Mouse (Mus musculus) limb, embryonic 14.5 days (tissue): ENCODE data around the gene Acer1. TPM values are rescaled to one million over a fixed set of nuclear protein-coding genes. Genes with fewer than 3 reads are reported as not detected.

Source experiments
- ATAC-seq: fragments of 200-750 bp; cut with Nextera tagmentation; 2 replicates; pipeline ENCODE4 v1.8.0; 2017; ENCODE audit warnings: low read depth, moderate number of reproducible peaks, moderate TSS enrichment; ENCODE audit not compliant: low FRiP score
- DNase-seq: peaks from one replicate; pipeline ENCODE4 v3.0.0-alpha.2; 2015; ENCODE audit warnings: low spot score
- H3K27ac ChIP-seq: fragments of 300-500 bp; sonication (generic); replicated peaks from 2 replicates; pipeline ENCODE4 v1.5.1; 2014; ENCODE audit warnings: low read depth, mild to moderate bottlenecking, low read length, moderate library complexity, mixed read lengths
- H3K27me3 ChIP-seq: fragments of 300-500 bp; sonication (generic); 2 replicates; pipeline ENCODE4 v1.6.1; 2014; ENCODE audit warnings: low read length, mixed read lengths; ENCODE audit not compliant: control insufficient read depth, insufficient read depth
- H3K36me3 ChIP-seq: fragments of 300-500 bp; sonication (generic); 2 replicates; pipeline ENCODE4 v1.6.1; 2014; ENCODE audit warnings: mild to moderate bottlenecking, low read length, moderate library complexity, mixed read lengths; ENCODE audit not compliant: control insufficient read depth, insufficient read depth
- H3K4me1 ChIP-seq: fragments of 300-500 bp; sonication (generic); 2 replicates; pipeline ENCODE4 v1.6.1; 2014; ENCODE audit warnings: antibody characterized with exemption, low read length, mixed read lengths; ENCODE audit not compliant: control insufficient read depth, insufficient read depth
- H3K4me2 ChIP-seq: fragments of 300-500 bp; sonication (generic); replicated peaks from 2 replicates; pipeline ENCODE4 v1.6.1; 2014; ENCODE audit warnings: low read depth, mild to moderate bottlenecking, low read length, moderate library complexity; ENCODE audit not compliant: severe bottlenecking
- H3K4me3 ChIP-seq: fragments of 300-500 bp; sonication (generic); replicated peaks from 2 replicates; pipeline ENCODE4 v1.5.1; 2014; ENCODE audit warnings: low read length
- H3K9ac ChIP-seq: fragments of 300-500 bp; sonication (generic); 2 replicates; pipeline ENCODE4 v1.6.1; 2014; ENCODE audit warnings: mild to moderate bottlenecking, low read depth, low read length, moderate library complexity; ENCODE audit not compliant: severe bottlenecking
- H3K9me3 ChIP-seq: fragments of 300-500 bp; sonication (generic); 2 replicates; pipeline ENCODE4 v1.6.1; 2016; ENCODE audit warnings: low read length; ENCODE audit not compliant: control insufficient read depth
- POLR2A ChIP-seq: fragments of 200-500 bp; IDR thresholded peaks from 2 replicates; pipeline ENCODE4 v1.8.0; 2012; ENCODE audit warnings: inconsistent platforms, mild to moderate bottlenecking, moderate library complexity, borderline replicate concordance; ENCODE audit not compliant: insufficient read depth, insufficient read length; ENCODE audit errors: extremely low read depth
- WGBS: fragments of 180-500 bp; shearing (Covaris S2); extraction: QIAGEN DNeasy Blood & Tissue Kit; methylation state at CpG from one replicate; pipeline ENCODE4 v1.1.7; 2014; 5-methylcytosine and 5-hydroxymethylcytosine counted together
- polyA plus RNA-seq, 2 experiments: library from polyadenylated mRNA; depleted of rRNA in 1 of 2; stranded (reverse) in 1 of 2; unstranded in 1 of 2; fragments of >200 nt; fragmentation: Nextera tagmentation in 1 of 2; extraction: Ambion mirVana in 1 of 2; gene quantifications; 2 replicates each; pipeline versions ENCODE4 v1.2.1 to v1.2.3; 2012 to 2014

Acer1 gene
- polyA plus RNA-seq, 2 experiments, result 1.5 to 5.6 TPM

- TF ChIP-seq POLR2A, result no peak
- no peaks in the 10 kb centered on the region for H3K27me3 ChIP-seq
- no peaks in the 10 kb centered on the region for H3K9me3 ChIP-seq
- no peak overlapping the region for H3K4me3 ChIP-seq
- no peak overlapping the region for H3K27ac ChIP-seq
- H3K4me2 ChIP-seq, result no peak overlapping the region
- no peaks in the 10 kb centered on the region for H3K4me1 ChIP-seq
- DNase-seq, result no peak
- no peaks in the 10 kb centered on the region for H3K36me3 ChIP-seq
- H3K9ac ChIP-seq, result no peak overlapping the region
- 74% methylated on average over 4 of the region's 4 CpGs for WGBS
- no peak for ATAC-seq
Observed at GRCm38 (mm10) chr17:56958667-56959066, 23.3 kb downstream of the Acer1 start.

DNA sequence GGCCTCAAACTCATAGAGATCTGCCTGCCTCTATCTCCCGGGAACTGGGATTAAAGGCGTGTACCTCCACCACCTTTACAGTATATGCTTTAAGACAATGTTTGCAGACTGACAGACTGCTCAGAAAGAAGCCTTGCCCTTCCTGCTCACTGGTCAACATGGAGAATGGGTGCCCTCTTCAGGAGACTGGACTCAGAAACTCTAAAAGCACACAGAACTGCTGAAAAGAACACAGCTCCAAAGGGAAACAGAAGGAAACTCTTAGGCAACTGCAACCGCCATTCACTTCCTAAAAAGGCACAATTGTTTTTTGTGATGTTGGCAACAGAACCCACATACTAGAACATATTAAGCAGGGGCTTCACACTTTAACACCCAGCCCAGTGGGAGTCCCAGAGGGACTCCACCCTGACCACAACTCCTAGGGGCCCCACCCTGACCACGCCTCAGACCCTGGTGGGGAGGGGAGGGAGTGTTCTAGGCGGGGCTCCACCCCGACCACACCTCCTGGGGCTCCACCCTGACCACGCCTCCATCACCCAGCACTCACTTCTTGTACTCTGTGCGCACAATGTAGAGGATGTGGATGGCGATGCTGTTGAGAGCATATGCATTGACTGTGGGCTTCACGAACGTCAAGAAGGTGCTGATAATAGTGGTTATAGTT is 24.0 kb downstream of the Acer1 start:
- no peak for DNase-seq
- Histone ChIP-seq H3K9me3 (no peaks in the 10 kb centered on the region), H3K27me3 (no peaks in the 10 kb centered on the region), H3K4me1 (no peaks in the 10 kb centered on the region), H3K4me2 (no peak overlapping the region), H3K27ac (no peak overlapping the region), H3K36me3 (no peaks in the 10 kb centered on the region), H3K4me3 (no peak overlapping the region), H3K9ac (no peak overlapping the region)
- TF ChIP-seq POLR2A, result no peak
- no peak for ATAC-seq
- WGBS, result 30% methylated on average over 11 of the region's 11 CpGs

DNA sequence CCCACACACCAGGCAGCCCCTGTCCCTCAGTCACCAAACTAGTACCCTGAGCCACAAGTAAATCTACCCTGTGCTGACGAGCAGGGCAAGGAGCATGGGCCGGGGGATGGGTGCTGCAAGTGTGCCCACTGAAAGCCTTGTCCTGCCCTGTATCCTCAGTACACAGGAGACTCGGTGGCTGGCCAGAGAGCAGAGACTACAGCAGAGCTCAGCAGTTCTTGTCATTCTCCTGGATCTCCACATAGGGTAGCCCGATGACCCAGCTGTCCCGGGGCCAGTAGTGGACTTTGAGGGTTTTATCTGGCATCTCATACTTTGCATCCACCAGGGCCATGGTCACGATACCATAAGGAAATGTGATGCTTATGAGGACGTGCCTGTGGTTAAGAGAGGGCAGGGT is 27.1 kb downstream of the Acer1 start:
- ATAC-seq (no peak), DNase-seq (no peak)
- Histone ChIP-seq H3K27ac (no peak overlapping the region), H3K4me2 (no peak overlapping the region), H3K27me3 (no peaks in the 10 kb centered on the region), H3K9me3 (no peaks in the 10 kb centered on the region), H3K4me1 (no peaks in the 10 kb centered on the region), H3K4me3 (no peak overlapping the region), H3K9ac (no peak overlapping the region), H3K36me3 (no peaks in the 10 kb centered on the region)
- TF ChIP-seq POLR2A, result no peak
- WGBS, result 83% methylated on average over 7 of the region's 7 CpGs

DNA sequence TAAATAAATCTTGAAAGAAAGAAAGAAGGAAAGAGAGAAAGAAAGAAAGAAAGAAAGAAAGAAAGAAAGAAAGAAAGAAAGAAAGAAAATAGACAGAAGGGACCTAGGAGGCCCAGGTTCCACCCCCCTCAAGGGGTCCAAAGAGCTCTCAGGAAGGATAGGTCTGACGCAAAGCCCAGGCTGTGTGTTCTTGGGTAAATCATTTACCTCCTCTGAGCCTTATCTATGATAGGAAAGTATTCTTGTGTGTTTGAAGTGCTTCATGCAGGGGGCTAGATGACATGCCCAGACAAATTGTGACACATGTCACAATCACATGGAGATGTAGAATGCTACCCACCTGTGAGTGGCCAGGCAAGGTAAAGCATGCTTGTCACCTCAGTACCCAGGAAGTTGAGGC is 29.3 kb downstream of the Acer1 start:
- H3K36me3 ChIP-seq, result no peaks in the 10 kb centered on the region
- no peak overlapping the region for H3K9ac ChIP-seq
- ATAC-seq (no peak), DNase-seq (no peak)
- no peaks in the 10 kb centered on the region for H3K4me1 ChIP-seq
- no peak overlapping the region for H3K4me3 ChIP-seq
- H3K27me3 ChIP-seq, result no peaks in the 10 kb centered on the region
- no peaks in the 10 kb centered on the region for H3K9me3 ChIP-seq
- no peak overlapping the region for H3K4me2 ChIP-seq
- 95% methylated on average over 1 of the region's 1 CpGs for WGBS
- H3K27ac ChIP-seq, result no peak overlapping the region
- TF ChIP-seq POLR2A, result no peak

DNA sequence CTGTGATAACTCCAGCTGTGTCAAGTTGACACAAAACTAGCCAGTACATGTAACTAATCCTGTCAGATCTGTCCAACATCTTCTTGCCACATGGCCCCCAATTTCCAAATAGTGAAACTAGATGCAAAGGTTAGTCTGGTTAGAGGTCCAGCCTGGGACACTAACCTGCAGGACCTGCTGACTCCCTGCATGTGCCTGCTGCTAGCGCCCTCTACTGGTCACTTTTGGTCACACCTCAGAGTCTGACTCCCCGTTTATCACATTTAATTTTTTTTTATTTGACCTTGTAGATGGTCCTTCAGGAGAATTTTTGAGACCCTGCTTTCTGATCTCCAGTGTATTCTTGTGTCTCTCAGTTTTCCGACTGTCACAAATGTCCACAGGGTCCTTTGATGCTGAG is 31.0 kb downstream of the Acer1 start:
- Histone ChIP-seq H3K4me3 (no peak overlapping the region), H3K9me3 (no peaks in the 10 kb centered on the region), H3K4me2 (no peak overlapping the region), H3K9ac (no peak overlapping the region), H3K27me3 (no peaks in the 10 kb centered on the region), H3K4me1 (no peaks in the 10 kb centered on the region), H3K36me3 (no peaks in the 10 kb centered on the region), H3K27ac (no peak overlapping the region)
- ATAC-seq (no peak), DNase-seq (no peak)
- TF ChIP-seq POLR2A, result no peak
- WGBS, result 13% methylated on average over 3 of the region's 3 CpGs
